8 mouse cellular contexts compared by ENCODE assay signal in the genomic region with DNA sequence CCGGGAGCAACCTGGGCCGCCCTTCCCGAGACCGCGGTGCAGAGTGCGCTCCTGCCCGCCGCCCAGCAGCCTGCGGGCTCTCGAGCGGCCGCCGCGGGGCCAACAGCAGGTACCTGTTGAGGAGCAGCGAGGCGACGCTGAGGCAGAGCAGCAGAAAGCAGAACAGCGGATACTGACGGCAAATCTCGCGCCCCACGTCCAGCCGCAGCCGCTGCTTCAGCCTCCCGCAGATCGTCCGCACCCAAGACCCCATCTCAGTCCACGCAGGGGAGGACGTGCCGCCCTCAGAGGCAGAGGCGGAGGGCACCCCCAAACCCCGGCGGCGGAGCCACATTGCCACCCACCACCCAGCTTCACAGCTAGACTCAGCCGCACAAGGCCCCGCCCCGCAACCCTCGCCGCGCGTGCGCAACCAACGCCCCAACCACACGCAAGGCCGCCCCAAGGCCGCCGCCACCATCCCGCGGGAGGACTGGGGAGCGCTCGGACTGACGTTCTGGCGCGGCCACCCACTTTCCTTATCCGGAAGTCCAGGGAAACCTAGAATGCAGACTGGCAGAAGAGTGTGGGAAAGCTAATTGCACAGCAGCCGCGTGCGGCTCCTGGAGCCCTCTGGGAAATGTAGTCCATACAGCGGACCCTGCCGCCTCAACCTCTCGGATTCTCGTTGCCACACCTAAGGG. TPM values are rescaled to one million over a fixed set of nuclear protein-coding genes. Genes with fewer than 3 reads are reported as not detected.
A peak's percentile ranks its signal among the peaks of the same experiment; 100 is the strongest.
DNase-seq lines count a peak whose midpoint lies in the region; ATAC-seq lines count a peak whose summit lies in the region.

A gene (minus strand): TSS at position 404 of the 683 bp plus-strand sequence.

- H3K36me3 ChIP-seq in hindbrain, embryonic 12.5 days, result no peaks in the 10 kb centered on the region

- peak; percentile 95 for DNase-seq in NIH3T3 (ENCODE audit: low read depth)
- peak; percentile 97 to 98 for DNase-seq in cerebellum, postnatal 10 days
- DNase-seq in frontal cortex, postnatal 10 days (ENCODE audit: low spot score in 2 of 2), result peak; percentile 94 to 97
- peak; percentile 97 for DNase-seq in layer of hippocampus, postnatal 14 days (ENCODE audit: low spot score in 2 of 2)
- peak; percentile 97 for DNase-seq in lung, postnatal 14 days
- peak; percentile 79 for DNase-seq in retina, adult 2 months (ENCODE audit: low read depth, low spot score)
- DNase-seq in thymus, postnatal 36 days, result peak; percentile 93 to 94

- peaks cover 5% of the 10 kb centered on the region for H3K4me1 ChIP-seq in hindbrain, embryonic 12.5 days

- H3K9me3 ChIP-seq in hindbrain, embryonic 12.5 days (replicated peaks), result no peaks in the 10 kb centered on the region

- peak within 1 kb of the TSS; percentile 88 for H3K27ac ChIP-seq in hindbrain, embryonic 12.5 days

- under 1% methylated on average over 62 of the region's 62 CpGs for WGBS in hindbrain, embryonic 12.5 days

- no peaks in the 10 kb centered on the region for H3K27me3 ChIP-seq in hindbrain, embryonic 12.5 days

- H3K4me3 ChIP-seq in hindbrain, embryonic 12.5 days, result peak within 1 kb of the TSS; percentile 71

- peak within 1 kb of the TSS; percentile 81 for H3K9ac ChIP-seq in hindbrain, embryonic 12.5 days

- peak; percentile 98 for ATAC-seq in hindbrain, embryonic 12.5 days (ENCODE audit: low FRiP score)

- peak within 1 kb of the TSS; percentile 90 for H3K4me2 ChIP-seq in hindbrain, embryonic 12.5 days (replicated peaks)

RNA-seq across cellular contexts. Expression of the gene that starts here (rescaled TPM):
- polyA plus RNA-seq in hindbrain, embryonic 12.5 days (2016; fragmentation: Nextera tagmentation; extraction: Ambion mirVana), result 24.8 and 26.5 TPM in 2 replicates
- total RNA-seq in layer of hippocampus, postnatal 14 days (2021), result 10 to 100 TPM; 50.1 to 50.2 TPM

Comparison
In these comparisons a context has a peak if more than half of its experiments do, and no peak if none do; other contexts are left out.
1. Peak in every context shown above with its lines: DNase-seq, ATAC-seq, H3K4me3 ChIP-seq and H3K27ac ChIP-seq.